Mouse (Mus musculus): ENCODE data around the gene Pick1.

DNA sequence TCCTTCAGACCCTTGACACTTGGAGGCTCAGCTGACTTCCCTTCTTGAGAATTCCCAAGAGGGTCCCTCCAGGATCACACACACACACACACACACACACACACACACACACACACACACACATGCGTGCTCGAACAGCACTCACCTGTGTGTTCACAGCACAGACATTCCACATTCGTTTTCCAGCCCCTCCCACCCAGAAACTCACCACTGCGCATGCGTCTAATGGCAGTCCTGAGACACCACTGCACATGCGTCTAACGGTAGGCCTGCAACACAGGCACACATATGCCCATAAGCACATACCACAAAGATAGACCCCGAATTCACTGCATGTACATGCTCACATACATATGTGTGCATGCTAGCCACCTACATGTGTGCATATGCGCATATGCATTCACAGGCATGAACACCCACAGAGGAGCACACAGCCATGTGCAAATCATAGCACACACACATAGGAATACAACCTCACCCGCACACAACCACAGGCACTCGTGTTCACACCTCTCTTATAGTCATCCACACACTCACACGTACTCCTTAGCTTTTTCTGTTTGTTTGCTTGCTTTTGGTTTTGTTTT, 29.5 kb upstream of the Pick1 start:
- TF ChIP-seq CTCF (IDR thresholded peaks at IDR 0.05; ENCODE audit: low read depth) = no peak
- no peak for TF ChIP-seq EP300 (IDR thresholded peaks at IDR 0.05; ENCODE audit: low read depth)

All from liver, embryonic 14.5 days (tissue).